Mouse (Mus musculus) spleen, adult 2 months (tissue): Measurements from ENCODE around the gene Med27.

ENCODE experiments used
- CTCF ChIP-seq: fragments of 200-500 bp; IDR thresholded peaks from 2 replicates; pipeline ENCODE4 v1.5.1; 2011; ENCODE audit warnings: mild to moderate bottlenecking, inconsistent platforms; ENCODE audit not compliant: insufficient read depth, insufficient read length, insufficient replicate concordance; ENCODE audit errors: extremely low read depth
- POLR2A ChIP-seq: fragments of 200-500 bp; IDR thresholded peaks from 2 replicates; pipeline ENCODE4 v1.6.1; 2011; ENCODE audit warnings: low read depth, low read length, inconsistent platforms

DNA sequence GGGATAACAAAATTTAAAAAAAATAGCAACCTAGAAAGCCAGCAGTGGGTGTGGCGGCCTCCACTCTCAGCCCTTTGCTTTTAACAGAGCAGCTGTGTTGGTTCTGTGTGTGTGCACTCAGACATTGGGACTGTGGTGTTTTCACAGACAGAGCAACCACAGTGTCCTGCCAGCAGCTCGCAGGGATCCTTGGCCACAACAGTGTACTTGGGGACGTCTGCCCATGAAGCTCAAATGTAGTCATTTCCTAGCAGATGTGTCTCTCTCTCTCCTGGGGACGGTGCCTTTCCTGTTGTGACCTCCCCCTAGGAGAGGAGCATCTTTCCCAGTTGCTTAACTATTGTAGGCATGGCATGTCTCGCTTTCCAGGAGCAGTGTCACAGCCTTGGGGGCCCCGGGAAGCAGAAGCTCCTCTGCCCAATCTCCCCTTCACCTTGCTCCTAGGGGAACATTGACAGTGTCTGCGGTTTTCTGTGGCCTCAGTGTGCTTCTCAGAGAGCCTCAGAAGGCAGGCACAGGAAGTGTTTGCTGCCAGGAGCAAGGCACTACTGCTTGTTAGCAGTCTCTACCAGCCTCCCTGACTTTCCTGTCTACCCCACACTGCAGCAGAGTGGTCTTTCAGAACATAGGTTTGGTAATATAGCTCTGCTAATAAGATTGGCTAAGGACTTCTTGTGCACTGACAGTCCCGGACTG, 18.5 kb downstream of the Med27 start:
- TF ChIP-seq POLR2A (no peak), CTCF (no peak)
